Mouse (Mus musculus): ENCODE results near the gene Dnase2b. TPM values are rescaled to one million over a fixed set of nuclear protein-coding genes. Genes with fewer than 3 reads are reported as not detected.

Gene Dnase2b
- polyA plus RNA-seq, 1 experiment from 2014 or later: 0.11 TPM

DNA sequence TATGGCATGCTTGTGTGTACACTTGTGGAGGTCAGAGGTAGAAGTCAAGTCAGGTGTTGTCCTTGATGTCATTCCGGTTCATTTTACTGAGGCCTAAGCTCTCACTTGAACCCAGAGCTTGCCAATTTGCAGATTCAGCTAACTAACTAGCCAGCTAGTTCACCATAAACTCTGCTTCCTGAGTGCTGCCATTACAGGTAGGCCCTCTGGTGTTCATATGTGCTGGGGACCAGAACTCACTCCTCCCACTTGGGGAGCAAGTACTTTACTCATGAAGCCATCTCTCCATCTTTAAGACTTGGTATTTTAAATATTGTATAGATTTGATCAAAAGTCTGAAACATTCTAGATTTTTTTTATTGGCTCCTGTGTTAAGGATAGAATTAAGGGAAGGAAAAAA, 58.8 kb downstream of the Dnase2b start:
- Histone ChIP-seq H3K4me1 (replicated peaks; ENCODE audit: control insufficient read depth, insufficient read depth, low read length) (no peaks in the 10 kb centered on the region), H3K27ac (ENCODE audit: low read depth, low read length) (no peak overlapping the region), H3K9ac (ENCODE audit: low read depth, low read length) (no peak overlapping the region), H3K36me3 (ENCODE audit: control insufficient read depth, insufficient read depth, low read length) (no peaks in the 10 kb centered on the region), H3K4me3 (ENCODE audit: low read depth, low read length) (no peak overlapping the region), H3K4me2 (no peak overlapping the region), H3K27me3 (replicated peaks; ENCODE audit: control insufficient read depth, insufficient read depth, low read length) (no peaks in the 10 kb centered on the region), H3K9me3 (ENCODE audit: control insufficient read depth, low read length) (no peaks in the 10 kb centered on the region)
- WGBS: 71% methylated on average over 1 of the region's 1 CpGs
- no peak for DNase-seq (ENCODE audit: low spot score)
- no peak for ATAC-seq (replicated peaks; ENCODE audit: low FRiP score)

DNA sequence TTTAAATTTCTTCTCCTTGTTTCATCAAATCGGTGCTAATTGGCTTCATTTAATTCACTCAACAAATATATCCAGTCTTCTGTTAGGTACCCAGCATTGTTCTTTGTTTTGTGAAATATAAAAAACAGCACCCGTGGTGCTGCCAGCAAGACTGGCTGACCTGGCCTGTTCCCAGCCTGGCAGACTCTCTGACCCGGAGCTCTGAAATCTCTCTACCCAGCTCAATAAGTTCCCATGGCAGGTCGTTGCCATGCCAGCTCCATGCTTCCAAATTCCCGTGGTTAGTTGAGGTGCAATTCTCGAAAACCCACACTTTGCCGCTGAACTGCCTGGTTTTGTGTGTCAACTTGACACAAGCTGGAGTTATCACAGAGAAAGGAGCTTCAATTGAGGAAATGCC, 60.6 kb downstream of the Dnase2b start:
- Histone ChIP-seq H3K27ac (ENCODE audit: low read depth, low read length) (no peak overlapping the region), H3K4me3 (ENCODE audit: low read depth, low read length) (no peak overlapping the region), H3K4me1 (replicated peaks; ENCODE audit: control insufficient read depth, insufficient read depth, low read length) (no peaks in the 10 kb centered on the region), H3K27me3 (replicated peaks; ENCODE audit: control insufficient read depth, insufficient read depth, low read length) (no peaks in the 10 kb centered on the region), H3K9ac (ENCODE audit: low read depth, low read length) (no peak overlapping the region), H3K4me2 (no peak overlapping the region), H3K9me3 (ENCODE audit: control insufficient read depth, low read length) (no peaks in the 10 kb centered on the region), H3K36me3 (ENCODE audit: control insufficient read depth, insufficient read depth, low read length) (no peaks in the 10 kb centered on the region)
- no peak for ATAC-seq (replicated peaks; ENCODE audit: low FRiP score)
- DNase-seq (ENCODE audit: low spot score): no peak
- 86% methylated on average over 7 of the region's 7 CpGs for WGBS

DNA sequence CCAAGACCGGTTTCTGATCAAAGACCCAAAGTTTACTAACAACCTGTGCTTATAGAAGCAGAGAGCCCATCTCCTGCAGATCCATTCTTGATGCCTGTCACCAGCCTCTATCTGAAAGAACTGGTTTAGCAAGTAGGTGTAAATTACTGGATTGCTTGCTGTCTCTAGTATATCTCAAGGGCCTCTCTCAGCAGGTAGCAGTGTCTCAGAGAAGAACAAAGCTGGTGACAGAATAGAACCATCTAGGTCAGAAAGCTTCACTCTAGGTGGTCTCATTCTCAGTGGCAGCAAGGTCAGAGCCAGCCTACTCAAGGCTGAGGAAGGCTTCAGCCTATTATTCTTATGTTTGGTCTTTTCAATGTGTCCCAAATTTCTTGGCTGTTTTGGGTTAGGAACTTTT, 71.8 kb downstream of the Dnase2b start:
- ATAC-seq (replicated peaks; ENCODE audit: low FRiP score) (no peak), DNase-seq (ENCODE audit: low spot score) (no peak)
- Histone ChIP-seq H3K4me2 (no peak overlapping the region), H3K4me1 (replicated peaks; ENCODE audit: control insufficient read depth, insufficient read depth, low read length) (no peaks in the 10 kb centered on the region), H3K27ac (ENCODE audit: low read depth, low read length) (no peak overlapping the region), H3K9me3 (ENCODE audit: control insufficient read depth, low read length) (no peaks in the 10 kb centered on the region), H3K9ac (ENCODE audit: low read depth, low read length) (no peak overlapping the region), H3K36me3 (ENCODE audit: control insufficient read depth, insufficient read depth, low read length) (no peaks in the 10 kb centered on the region), H3K27me3 (replicated peaks; ENCODE audit: control insufficient read depth, insufficient read depth, low read length) (no peaks in the 10 kb centered on the region), H3K4me3 (ENCODE audit: low read depth, low read length) (no peak overlapping the region)
- 27% methylated on average over 1 of the region's 1 CpGs for WGBS

DNA sequence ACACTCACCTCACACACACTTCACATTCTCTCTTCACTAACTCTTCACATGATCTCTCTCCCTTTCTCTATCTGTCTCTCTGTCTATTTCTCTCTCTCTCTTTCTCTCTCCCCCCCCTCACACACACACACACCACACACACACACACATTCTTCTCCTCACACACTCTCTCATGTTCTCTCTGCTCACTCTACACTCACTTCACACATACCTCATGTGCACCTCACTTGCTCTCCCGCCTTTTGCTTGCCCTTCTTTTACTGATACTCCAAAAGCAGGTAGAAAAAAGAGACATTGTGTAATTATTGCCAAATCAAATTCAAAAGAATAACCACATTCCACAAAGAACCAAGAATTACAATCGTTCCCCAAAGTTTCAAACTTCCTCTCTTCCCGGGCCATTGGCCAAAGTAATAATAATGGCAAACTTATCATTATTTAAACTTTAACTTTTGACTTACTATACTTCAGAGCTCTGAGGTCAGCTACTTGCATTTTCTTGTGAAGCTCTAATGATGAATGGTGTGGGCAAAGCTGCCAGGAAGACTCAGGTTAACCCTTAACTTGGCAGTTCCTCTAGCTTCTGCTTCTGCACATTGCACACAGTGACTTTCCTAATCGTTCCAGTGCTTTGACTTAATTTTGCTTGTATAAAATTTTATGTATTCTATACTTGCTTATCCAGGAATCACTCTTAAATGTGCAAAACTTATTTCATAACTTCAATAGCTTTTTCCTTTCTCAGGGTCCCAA, 74.7 kb downstream of the Dnase2b start:
- no peak for DNase-seq (ENCODE audit: low spot score)
- Histone ChIP-seq H3K4me3 (ENCODE audit: low read depth, low read length) (no peak overlapping the region), H3K27ac (ENCODE audit: low read depth, low read length) (no peak overlapping the region), H3K4me1 (replicated peaks; ENCODE audit: control insufficient read depth, insufficient read depth, low read length) (no peaks in the 10 kb centered on the region), H3K9ac (ENCODE audit: low read depth, low read length) (no peak overlapping the region), H3K4me2 (no peak overlapping the region), H3K27me3 (replicated peaks; ENCODE audit: control insufficient read depth, insufficient read depth, low read length) (no peaks in the 10 kb centered on the region), H3K36me3 (ENCODE audit: control insufficient read depth, insufficient read depth, low read length) (no peaks in the 10 kb centered on the region), H3K9me3 (ENCODE audit: control insufficient read depth, low read length) (no peaks in the 10 kb centered on the region)
- WGBS: 69% methylated on average over 4 of the region's 4 CpGs
- ATAC-seq (replicated peaks; ENCODE audit: low FRiP score): no peak

DNA sequence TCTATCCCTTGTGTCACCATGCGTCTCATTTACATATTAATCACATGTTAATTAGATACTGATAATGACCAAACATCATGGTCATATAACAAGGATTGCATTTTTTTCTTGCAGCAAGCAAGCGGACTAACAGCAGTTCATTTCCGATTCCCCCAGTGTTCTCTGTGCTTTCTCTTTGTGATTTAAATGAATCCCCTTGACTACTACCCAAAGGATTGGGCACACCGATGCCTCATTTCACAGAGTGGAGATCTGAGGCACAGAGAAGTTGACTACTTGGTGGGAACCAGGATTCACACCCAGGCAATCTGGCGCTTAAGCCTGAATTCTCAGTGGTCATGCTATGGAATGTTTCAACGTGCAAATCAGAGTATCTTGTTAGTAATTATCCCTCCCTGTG, 80.4 kb downstream of the Dnase2b start:
- no peak overlapping the region for H3K4me2 ChIP-seq
- DNase-seq (ENCODE audit: low spot score) (no peak), ATAC-seq (replicated peaks; ENCODE audit: low FRiP score) (no peak)
- no peak overlapping the region for H3K9ac ChIP-seq (ENCODE audit: low read depth, low read length)
- no peaks in the 10 kb centered on the region for H3K4me1 ChIP-seq (replicated peaks; ENCODE audit: control insufficient read depth, insufficient read depth, low read length)
- H3K9me3 ChIP-seq (ENCODE audit: control insufficient read depth, low read length): no peaks in the 10 kb centered on the region
- H3K27ac ChIP-seq (ENCODE audit: low read depth, low read length): no peak overlapping the region
- no peak overlapping the region for H3K4me3 ChIP-seq (ENCODE audit: low read depth, low read length)
- 66% methylated on average over 6 of the region's 6 CpGs for WGBS
- no peaks in the 10 kb centered on the region for H3K36me3 ChIP-seq (ENCODE audit: control insufficient read depth, insufficient read depth, low read length)
- no peaks in the 10 kb centered on the region for H3K27me3 ChIP-seq (replicated peaks; ENCODE audit: control insufficient read depth, insufficient read depth, low read length)

Other genes starting within 250 kb of the Dnase2b start
- 109 and 130 TPM in 2 replicates for gene Ssx2ip, start 211.0 kb downstream of the Dnase2b start, polyA plus RNA-seq (2014; fragmentation: Nextera tagmentation; extraction: Ambion mirVana)
- gene Ctbs, start 165.8 kb downstream of the Dnase2b start, polyA plus RNA-seq (2014; fragmentation: Nextera tagmentation; extraction: Ambion mirVana): 8.2 and 8.4 TPM in 2 replicates
- gene Spata1, start 115.8 kb downstream of the Dnase2b start, polyA plus RNA-seq (2014; fragmentation: Nextera tagmentation; extraction: Ambion mirVana): 3.6 and 4.6 TPM in 2 replicates
- 936 and 987 TPM in 2 replicates for gene Gng5, start 115.8 kb downstream of the Dnase2b start, polyA plus RNA-seq (2014; fragmentation: Nextera tagmentation; extraction: Ambion mirVana)
- gene Rpf1, start 94.2 kb downstream of the Dnase2b start, polyA plus RNA-seq (2014; fragmentation: Nextera tagmentation; extraction: Ambion mirVana): 74.7 and 77.6 TPM in 2 replicates
- 0.34 and 0.55 TPM in 2 replicates for gene Uox, start 45.2 kb downstream of the Dnase2b start, polyA plus RNA-seq (2014; fragmentation: Nextera tagmentation; extraction: Ambion mirVana)
- not detected in 2 replicates for gene 4930503B20Rik, start 35.7 kb upstream of the Dnase2b start, polyA plus RNA-seq (2014; fragmentation: Nextera tagmentation; extraction: Ambion mirVana)
- gene Samd13, start 70.0 kb upstream of the Dnase2b start, polyA plus RNA-seq (2014; fragmentation: Nextera tagmentation; extraction: Ambion mirVana): 0.47 and 0.73 TPM in 2 replicates
- 38.6 and 40.2 TPM in 2 replicates for gene Prkacb, start 197.4 kb upstream of the Dnase2b start, polyA plus RNA-seq (2014; fragmentation: Nextera tagmentation; extraction: Ambion mirVana)
- 0.99 and 1.0 TPM in 2 replicates for gene Ttll7, start 236.8 kb upstream of the Dnase2b start, polyA plus RNA-seq (2014; fragmentation: Nextera tagmentation; extraction: Ambion mirVana)

Data from liver, embryonic 11.5 days (tissue).